Comparison of ENCODE assay signal across 7 mouse cellular contexts in the genomic region with DNA sequence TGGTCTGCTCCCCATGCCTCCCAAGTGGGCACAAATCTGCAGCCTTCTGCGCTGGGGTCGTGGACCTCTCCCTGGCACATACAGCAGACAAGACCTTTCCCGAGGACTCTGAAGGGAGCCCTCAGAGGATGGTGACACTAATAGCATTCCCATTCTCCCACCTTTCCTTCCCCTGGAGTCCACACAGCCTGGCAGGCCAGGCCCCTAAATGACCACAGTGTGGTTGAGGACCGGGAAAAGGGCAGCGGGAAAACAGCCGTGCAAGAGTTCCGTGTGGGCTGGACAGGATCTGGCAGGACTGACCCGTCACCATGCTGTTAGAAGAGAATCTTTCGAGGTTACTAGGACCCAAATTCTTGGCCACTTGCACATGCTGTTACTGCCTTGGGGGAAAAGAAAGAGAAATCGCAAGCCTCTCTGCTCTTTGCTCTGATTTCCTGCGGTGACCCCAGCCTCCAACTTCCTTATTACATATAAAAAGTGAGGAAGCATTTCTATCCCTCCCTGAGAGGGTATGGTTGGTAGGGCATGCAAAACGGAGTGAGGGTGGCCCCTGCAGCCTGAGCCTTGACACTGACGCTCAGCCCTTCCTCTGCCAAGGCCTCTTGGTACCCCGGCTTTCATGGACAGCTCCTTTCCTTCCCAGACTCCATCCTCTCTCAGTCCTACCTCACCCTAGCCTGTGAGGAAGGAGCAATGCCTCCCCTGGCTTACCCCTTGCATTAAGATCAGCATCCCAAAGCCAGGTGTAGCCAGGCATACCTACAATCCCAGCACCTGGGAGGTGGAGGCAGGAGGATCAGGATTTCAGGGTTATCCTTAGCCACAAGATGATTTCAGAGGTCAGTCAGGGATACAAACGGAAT. TPM values are rescaled to one million over a fixed set of nuclear protein-coding genes. Genes with fewer than 3 reads are reported as not detected.
DNase-seq lines count a peak whose midpoint lies in the region; ATAC-seq and TF ChIP-seq lines count a peak whose summit lies in the region.

No protein-coding gene starts in this region.

- peaks cover 31% of the 10 kb centered on the region for H3K4me1 ChIP-seq in midbrain, embryonic 13.5 days (replicated peaks)
- peaks cover 6% of the 10 kb centered on the region for H3K4me1 ChIP-seq in midbrain, embryonic 11.5 days (ENCODE audit: control insufficient read depth, insufficient read depth, low read length)
- peaks cover 46 to 62% of the 10 kb centered on the region in 2 experiments for H3K4me1 ChIP-seq in heart, embryonic 14.5 days (ENCODE audit: control insufficient read depth in 2 of 2, insufficient read depth in 2 of 2, low read length in 2 of 2)
- peaks cover 9 to 23% of the 10 kb centered on the region in 2 experiments for H3K4me1 ChIP-seq in liver, embryonic 14.5 days (replicated peaks; ENCODE audit: control insufficient read depth in 2 of 2, insufficient read depth in 2 of 2, low read length in 1 of 2)
- peaks cover 16% of the 10 kb centered on the region for H3K4me1 ChIP-seq in stomach, postnatal 0 days (replicated peaks; ENCODE audit: control insufficient read depth, insufficient read depth)

- H3K9me3 ChIP-seq in midbrain, embryonic 13.5 days, result no peaks in the 10 kb centered on the region
- no peaks in the 10 kb centered on the region for H3K9me3 ChIP-seq in midbrain, embryonic 11.5 days (ENCODE audit: control insufficient read depth, low read length)
- no peaks in the 10 kb centered on the region for H3K9me3 ChIP-seq in heart, embryonic 14.5 days (ENCODE audit: control insufficient read depth, low read length)
- no peaks in the 10 kb centered on the region for H3K9me3 ChIP-seq in liver, embryonic 14.5 days (ENCODE audit: control insufficient read depth, low read length)
- H3K9me3 ChIP-seq in stomach, postnatal 0 days (ENCODE audit: control insufficient read depth, low read length), result no peaks in the 10 kb centered on the region

- no peak overlapping the region for H3K4me3 ChIP-seq in midbrain, embryonic 13.5 days (replicated peaks)
- no peak overlapping the region for H3K4me3 ChIP-seq in midbrain, embryonic 11.5 days (ENCODE audit: low read depth, low read length)
- no peak overlapping the region for H3K4me3 ChIP-seq in heart, embryonic 14.5 days (ENCODE audit: control insufficient read depth in 1 of 2, insufficient read depth in 1 of 2, low read depth in 1 of 2, low read length in 2 of 2)
- H3K4me3 ChIP-seq in liver, embryonic 14.5 days (ENCODE audit: insufficient read depth in 1 of 2, low read depth in 2 of 2, low read length in 2 of 2), result no peak overlapping the region
- no peak overlapping the region for H3K4me3 ChIP-seq in stomach, postnatal 0 days (ENCODE audit: low read depth, low read length)

- 0 out of 2 replicates have a peak overlapping the region, but pooled peaks have one; percentile 23 for H3K9ac ChIP-seq in midbrain, embryonic 13.5 days (replicated peaks)
- no peak overlapping the region for H3K9ac ChIP-seq in midbrain, embryonic 11.5 days (ENCODE audit: low read length)
- H3K9ac ChIP-seq in heart, embryonic 14.5 days (ENCODE audit: low read length), result no peak overlapping the region; the same call in 1 of the 2 replicates
- H3K9ac ChIP-seq in liver, embryonic 14.5 days (replicated peaks), result no peak overlapping the region
- 0 out of 2 replicates have a peak overlapping the region, but pooled peaks have one; percentile 23 for H3K9ac ChIP-seq in stomach, postnatal 0 days (ENCODE audit: low read length)

- ATAC-seq in midbrain, embryonic 13.5 days, result no peak
- no peak for ATAC-seq in midbrain, embryonic 11.5 days (ENCODE audit: low FRiP score)
- no peak for ATAC-seq in heart, embryonic 14.5 days (ENCODE audit: insufficient number of reproducible peaks, insufficient read depth, low FRiP score, low read depth)
- ATAC-seq in liver, embryonic 14.5 days (ENCODE audit: insufficient read depth), result no peak
- ATAC-seq in stomach, postnatal 0 days (ENCODE audit: low FRiP score, low TSS enrichment), result no peak

- H3K36me3 ChIP-seq in midbrain, embryonic 13.5 days, result no peaks in the 10 kb centered on the region
- no peaks in the 10 kb centered on the region for H3K36me3 ChIP-seq in midbrain, embryonic 11.5 days (ENCODE audit: control insufficient read depth, insufficient read depth, low read length)
- no peaks in the 10 kb centered on the region for H3K36me3 ChIP-seq in heart, embryonic 14.5 days (ENCODE audit: control insufficient read depth, insufficient read depth, low read length)
- no peaks in the 10 kb centered on the region for H3K36me3 ChIP-seq in liver, embryonic 14.5 days (replicated peaks; ENCODE audit: control insufficient read depth, insufficient read depth, low read depth)
- no peaks in the 10 kb centered on the region; the same call in 1 of the 2 replicates for H3K36me3 ChIP-seq in stomach, postnatal 0 days (ENCODE audit: control insufficient read depth, insufficient read depth, low read length)

- WGBS in midbrain, embryonic 13.5 days, result 69% methylated on average over 15 of the region's 15 CpGs
- 74% methylated on average over 15 of the region's 15 CpGs for WGBS in midbrain, embryonic 11.5 days
- WGBS in heart, embryonic 14.5 days, result 62% methylated on average over 15 of the region's 15 CpGs
- WGBS in liver, embryonic 14.5 days (ENCODE audit: insufficient replicate concordance), result 18% methylated on average over 15 of the region's 15 CpGs
- 46% methylated on average over 15 of the region's 15 CpGs for WGBS in stomach, postnatal 0 days

- H3K27ac ChIP-seq in midbrain, embryonic 13.5 days, result no peak overlapping the region
- no peak overlapping the region for H3K27ac ChIP-seq in midbrain, embryonic 11.5 days (ENCODE audit: low read depth, low read length)
- peak overlapping the region in 1 of 2 experiments; percentile 24; a peak in 1 of 4 replicates for H3K27ac ChIP-seq in heart, embryonic 14.5 days (replicated peaks in 1 of 2; ENCODE audit: control insufficient read depth in 1 of 2, insufficient read depth in 1 of 2, low read depth in 2 of 2, low read length in 2 of 2)
- no peak overlapping the region for H3K27ac ChIP-seq in liver, embryonic 14.5 days
- H3K27ac ChIP-seq in stomach, postnatal 0 days (replicated peaks), result peak overlapping the region; percentile 93

- TF ChIP-seq EP300 in liver, embryonic 14.5 days (IDR thresholded peaks at IDR 0.05; ENCODE audit: low read depth), result no peak
- no peak for TF ChIP-seq EP300 in stomach, postnatal 0 days (optimal IDR thresholded peaks at IDR 0.05)

- DNase-seq in midbrain, embryonic 11.5 days (ENCODE audit: low spot score, missing footprints), result no peak
- DNase-seq in liver, embryonic 14.5 days (ENCODE audit: low read depth in 3 of 3, low spot score in 3 of 3), result no peak
- no peak for DNase-seq in stomach, postnatal 0 days (ENCODE audit: low spot score)
- no peak for DNase-seq in right cerebral cortex, adult 18-20 months
- DNase-seq in left cerebral cortex, adult 18-20 months (ENCODE audit: low spot score in 2 of 2), result no peak

- H3K27me3 ChIP-seq in midbrain, embryonic 13.5 days, result peaks cover 6% of the 10 kb centered on the region; the same call in 1 of the 2 replicates
- H3K27me3 ChIP-seq in midbrain, embryonic 11.5 days (ENCODE audit: control insufficient read depth, insufficient read depth, low read length), result no peaks in the 10 kb centered on the region
- no peaks in the 10 kb centered on the region for H3K27me3 ChIP-seq in heart, embryonic 14.5 days (ENCODE audit: control insufficient read depth, insufficient read depth, low read length)
- no peaks in the 10 kb centered on the region; the same call in 1 of the 2 replicates for H3K27me3 ChIP-seq in liver, embryonic 14.5 days (ENCODE audit: control insufficient read depth, insufficient read depth, low read length)
- H3K27me3 ChIP-seq in stomach, postnatal 0 days (ENCODE audit: control insufficient read depth, insufficient read depth, low read length), result no peaks in the 10 kb centered on the region

- no peak for TF ChIP-seq CTCF in liver, embryonic 14.5 days (IDR thresholded peaks at IDR 0.05; ENCODE audit: low read depth)
- TF ChIP-seq CTCF in stomach, postnatal 0 days (IDR thresholded peaks at IDR 0.05; ENCODE audit: low read depth), result no peak; the same call in 1 of the 2 replicates

- H3K4me2 ChIP-seq in midbrain, embryonic 13.5 days (replicated peaks), result no peak overlapping the region
- H3K4me2 ChIP-seq in midbrain, embryonic 11.5 days, result no peak overlapping the region; the same call in 1 of the 2 replicates
- H3K4me2 ChIP-seq in heart, embryonic 14.5 days (ENCODE audit: low read length), result peak overlapping the region; percentile 50; the same call in 1 of the 2 replicates
- peak overlapping the region; percentile 30 for H3K4me2 ChIP-seq in liver, embryonic 14.5 days (ENCODE audit: low read depth)
- H3K4me2 ChIP-seq in stomach, postnatal 0 days (replicated peaks; ENCODE audit: low read depth), result peak overlapping the region; percentile 40

RNA-seq across cellular contexts. Expression of gene Acvrl1, which starts 18.0 kb away (rescaled TPM):
- 5.3 and 5.5 TPM in 2 replicates for polyA plus RNA-seq in midbrain, embryonic 13.5 days (2015; fragmentation: Nextera tagmentation; extraction: Ambion mirVana)
- polyA plus RNA-seq in midbrain, embryonic 11.5 days (2014; fragmentation: Nextera tagmentation; extraction: Ambion mirVana), result 4.2 and 5.0 TPM in 2 replicates
- polyA plus RNA-seq in heart, embryonic 14.5 days (2014; fragmentation: Nextera tagmentation; extraction: Ambion mirVana), result 5.8 and 8.1 TPM in 2 replicates
- polyA plus RNA-seq in liver, embryonic 14.5 days (2012; rRNA removed), result 1.1 TPM in 2 replicates
- 0.71 and 1.3 TPM in 2 replicates for polyA plus RNA-seq in liver, embryonic 14.5 days (2014; fragmentation: Nextera tagmentation; extraction: Ambion mirVana)
- polyA plus RNA-seq in stomach, postnatal 0 days (2015; fragmentation: Nextera tagmentation; extraction: Ambion mirVana), result 13.5 and 15.2 TPM in 2 replicates
- total RNA-seq in left cerebral cortex, adult 18-20 months (2021), result 10 to 100 TPM; 12.1 to 14.2 TPM

RNA-seq across cellular contexts. Expression of gene Acvr1b, which starts 27.5 kb away (rescaled TPM):
- polyA plus RNA-seq in midbrain, embryonic 13.5 days (2015; fragmentation: Nextera tagmentation; extraction: Ambion mirVana), result 18.2 and 19.2 TPM in 2 replicates
- 14.7 and 15.2 TPM in 2 replicates for polyA plus RNA-seq in midbrain, embryonic 11.5 days (2014; fragmentation: Nextera tagmentation; extraction: Ambion mirVana)
- 7.3 and 8.7 TPM in 2 replicates for polyA plus RNA-seq in heart, embryonic 14.5 days (2014; fragmentation: Nextera tagmentation; extraction: Ambion mirVana)
- polyA plus RNA-seq in liver, embryonic 14.5 days (2012; rRNA removed), result 3.2 and 3.4 TPM in 2 replicates
- polyA plus RNA-seq in liver, embryonic 14.5 days (2014; fragmentation: Nextera tagmentation; extraction: Ambion mirVana), result 1.3 and 2.0 TPM in 2 replicates
- polyA plus RNA-seq in stomach, postnatal 0 days (2015; fragmentation: Nextera tagmentation; extraction: Ambion mirVana), result 6.9 and 8.1 TPM in 2 replicates
- 100 to 1,000 TPM; 102 to 112 TPM for total RNA-seq in left cerebral cortex, adult 18-20 months (2021)

RNA-seq across cellular contexts. Expression of gene Ankrd33, which starts 30.8 kb away (rescaled TPM):
- polyA plus RNA-seq in midbrain, embryonic 13.5 days (2015; fragmentation: Nextera tagmentation; extraction: Ambion mirVana), result not detected in 2 replicates
- polyA plus RNA-seq in midbrain, embryonic 11.5 days (2014; fragmentation: Nextera tagmentation; extraction: Ambion mirVana), result not detected in 2 replicates
- not detected in 2 replicates for polyA plus RNA-seq in heart, embryonic 14.5 days (2014; fragmentation: Nextera tagmentation; extraction: Ambion mirVana)
- not detected in 2 replicates for polyA plus RNA-seq in liver, embryonic 14.5 days (2012; rRNA removed)
- not detected in 2 replicates for polyA plus RNA-seq in liver, embryonic 14.5 days (2014; fragmentation: Nextera tagmentation; extraction: Ambion mirVana)
- polyA plus RNA-seq in stomach, postnatal 0 days (2015; fragmentation: Nextera tagmentation; extraction: Ambion mirVana), result not detected in 2 replicates
- total RNA-seq in left cerebral cortex, adult 18-20 months (2021), result not detected

Comparison
In these comparisons a context has a peak if more than half of its experiments do, and no peak if none do; other contexts are left out.
1. H3K9ac ChIP-seq: peak in midbrain, embryonic 13.5 days (single experiment) and stomach, postnatal 0 days (single experiment); none in midbrain, embryonic 11.5 days (single experiment), heart, embryonic 14.5 days (single experiment) and liver, embryonic 14.5 days (single experiment).
2. H3K4me2 ChIP-seq: peak in heart, embryonic 14.5 days (single experiment), liver, embryonic 14.5 days (single experiment) and stomach, postnatal 0 days (single experiment); none in midbrain, embryonic 13.5 days (single experiment) and midbrain, embryonic 11.5 days (single experiment).